Mouse (Mus musculus) frontal cortex, adult 2 months (tissue): ENCODE data around the gene Rnf40. TPM values are rescaled to one million over a fixed set of nuclear protein-coding genes. Genes with fewer than 3 reads are reported as not detected.

ENCODE experiments used
- DNase-seq, 2 experiments: peaks; one replicate each; pipeline ENCODE4 v3.0.0; 2022; ENCODE audit warnings: low spot score in 1 of 2; ENCODE audit errors: extremely low spot score in 1 of 2
- polyA plus RNA-seq: library from polyadenylated mRNA; depleted of rRNA; stranded (reverse); fragments of >200 nt; gene quantifications from 2 replicates; pipeline ENCODE4 v1.2.3, GENCODE M21; 2012; rRNA removed

Gene Rnf40
- 49.4 and 54.0 TPM in 2 replicates for polyA plus RNA-seq

DNA sequence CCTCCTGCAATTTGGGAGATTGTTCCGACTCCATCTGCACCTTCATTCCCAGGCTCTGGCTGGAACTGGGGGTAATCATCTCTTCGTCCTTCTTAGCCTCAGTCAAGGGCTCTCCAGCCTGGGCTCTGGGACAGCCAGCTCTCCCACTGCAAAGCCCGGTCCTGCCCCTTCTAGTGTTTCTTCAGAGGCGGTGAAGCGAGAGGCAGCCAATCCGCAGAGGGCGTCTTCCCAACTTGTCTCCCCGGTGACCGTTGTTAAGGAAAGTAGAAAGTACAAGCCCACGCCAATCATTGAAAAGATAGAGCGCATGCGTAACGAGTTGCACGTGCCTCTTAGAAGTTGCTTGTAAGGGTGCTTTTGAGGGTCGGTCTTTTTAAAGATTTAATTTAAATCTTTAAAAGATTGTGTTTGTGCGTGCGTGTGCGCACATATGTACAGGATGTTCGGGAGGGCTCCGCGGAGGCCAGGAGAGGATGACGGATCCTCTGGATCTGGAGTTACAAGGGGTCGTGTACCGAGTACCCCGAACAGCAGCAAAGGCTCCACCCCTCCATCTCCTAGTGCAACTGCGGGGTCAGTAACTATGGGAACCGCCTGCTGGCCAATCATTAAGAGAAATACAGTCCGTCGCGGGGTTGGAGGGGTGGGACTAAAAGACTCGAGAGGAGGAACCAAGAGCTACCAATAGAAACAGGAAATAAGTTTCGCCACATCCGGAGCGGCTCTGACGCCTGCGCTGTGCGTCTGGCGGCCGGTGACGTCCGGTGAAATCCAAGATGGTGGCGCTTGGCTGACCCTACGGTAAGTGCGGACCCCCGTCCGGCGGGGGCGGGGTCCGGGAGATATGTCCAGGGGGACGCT, at the start of gene Rnf40, which contains the start of gene Ccdc189:
Gene Rnf40 (plus strand): TSS at position 757 of the 861 bp plus-strand sequence.
Gene Ccdc189 (minus strand): TSS at position 585 of the 861 bp plus-strand sequence.
- peak; percentile 96 to 98 for DNase-seq

GRCm38 (mm10) chr7:127541671-127542070, 46.9 kb upstream of the Rnf40 start:
- peak in 1 of 2 experiments; percentile 12 for DNase-seq

- DNase-seq: peak in 1 of 2 experiments; percentile 33
Observed at GRCm38 (mm10) chr7:127549116-127549835, 39.3 kb upstream of the Rnf40 start.

- DNase-seq: no peak
Observed at GRCm38 (mm10) chr7:127551558-127551957, 37.0 kb upstream of the Rnf40 start.

- DNase-seq: no peak
Observed at GRCm38 (mm10) chr7:127560580-127560979, 28.0 kb upstream of the Rnf40 start.

GRCm38 (mm10) chr7:127561340-127561858, 27.2 kb upstream of the Rnf40 start, which contains the start of gene Tmem265:
TSS of gene Tmem265 (plus strand) at chr7:127561390.
- no peak for DNase-seq

GRCm38 (mm10) chr7:127564381-127565150, 24.0 kb upstream of the Rnf40 start:
- no peak for DNase-seq

DNA sequence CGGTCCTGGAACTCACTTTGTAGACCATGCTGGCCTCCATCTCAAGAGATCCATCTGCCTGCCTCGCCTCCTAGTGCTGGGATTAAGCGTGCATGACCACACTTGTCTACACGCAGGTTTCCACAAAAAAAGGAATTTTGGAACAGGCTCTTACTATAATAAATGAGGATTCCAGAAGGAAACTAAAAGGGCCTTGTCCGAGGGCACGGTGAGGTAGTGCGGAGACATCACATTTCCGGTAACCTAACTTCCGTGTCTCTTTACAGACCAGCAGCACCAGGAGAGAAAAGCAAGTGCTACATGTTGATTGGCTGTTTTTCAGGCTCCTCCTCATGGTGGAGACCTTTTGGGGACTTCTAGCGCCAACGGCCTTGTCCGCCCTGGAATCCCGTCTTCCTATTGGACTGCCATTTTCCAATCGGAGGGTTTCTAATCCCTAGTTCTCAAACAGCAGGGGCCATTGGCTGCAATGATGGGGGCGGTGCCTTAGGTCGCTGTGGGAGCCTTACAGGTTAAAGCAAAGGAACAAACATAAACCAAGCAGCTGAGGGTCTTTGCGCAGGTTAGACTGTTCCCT, 15.6 kb upstream of the Rnf40 start, which contains the start of gene Phkg2:
Gene Phkg2 (plus strand): TSS at position 446 of the 577 bp plus-strand sequence.
- peak; percentile 96 to 97 for DNase-seq

DNA sequence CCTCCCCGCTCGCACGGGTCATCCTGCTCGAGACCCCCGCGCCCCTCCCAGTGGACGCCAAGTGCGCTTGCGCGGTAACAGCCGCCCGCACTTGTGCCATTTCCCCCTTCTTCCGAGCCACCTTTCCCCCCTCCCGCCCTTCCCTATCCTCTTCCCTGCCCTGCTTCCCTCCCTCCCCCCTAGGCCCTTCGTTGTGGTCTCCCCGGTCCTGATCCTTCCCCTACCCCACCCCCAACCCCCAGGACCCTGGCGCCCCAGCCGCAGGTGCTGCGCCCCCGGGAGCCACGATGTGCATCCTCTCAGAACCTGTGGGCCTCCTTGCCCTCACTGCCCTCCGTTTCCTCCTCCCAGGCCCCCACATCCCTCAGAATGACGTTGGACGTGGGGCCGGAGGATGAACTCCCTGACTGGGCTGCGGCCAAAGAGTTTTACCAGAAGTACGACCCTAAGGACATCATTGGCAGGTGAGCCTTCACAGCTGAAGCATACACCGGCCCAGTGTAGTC, 15.0 kb upstream of the Rnf40 start:
- no peak for DNase-seq

GRCm38 (mm10) chr7:127574115-127574514, 14.5 kb upstream of the Rnf40 start:
- no peak for DNase-seq

DNA sequence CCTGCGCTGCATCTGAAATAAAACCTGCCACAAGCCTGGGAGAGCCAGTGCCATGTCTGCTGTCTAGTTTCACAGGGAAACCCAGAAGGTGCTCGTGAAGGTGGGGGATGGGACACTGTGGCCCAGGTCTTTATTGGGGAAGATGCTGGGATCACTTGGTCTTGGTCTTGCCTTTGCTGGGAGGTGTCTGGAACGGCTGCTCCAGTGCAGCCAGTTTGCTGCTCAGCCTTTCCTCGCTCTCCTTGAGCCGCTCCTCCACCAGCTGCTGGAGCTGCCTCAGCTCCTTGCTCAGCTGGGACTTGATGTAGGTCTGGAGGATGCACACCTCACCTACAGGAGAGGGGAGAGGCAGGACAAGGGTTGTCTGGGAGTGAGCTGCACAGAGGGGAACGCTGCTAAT, 5.3 kb upstream of the Rnf40 start:
- no peak for DNase-seq

- DNase-seq: no peak
Observed at GRCm38 (mm10) chr7:127585031-127585430, 3.5 kb upstream of the Rnf40 start.

GRCm38 (mm10) chr7:127586149-127586548, 2.4 kb upstream of the Rnf40 start:
- DNase-seq: no peak

GRCm38 (mm10) chr7:127587196-127587595, 1.4 kb upstream of the Rnf40 start:
- no peak for DNase-seq

GRCm38 (mm10) chr7:127588901-127589300, 334 bp downstream of the Rnf40 start:
- DNase-seq: no peak

DNA sequence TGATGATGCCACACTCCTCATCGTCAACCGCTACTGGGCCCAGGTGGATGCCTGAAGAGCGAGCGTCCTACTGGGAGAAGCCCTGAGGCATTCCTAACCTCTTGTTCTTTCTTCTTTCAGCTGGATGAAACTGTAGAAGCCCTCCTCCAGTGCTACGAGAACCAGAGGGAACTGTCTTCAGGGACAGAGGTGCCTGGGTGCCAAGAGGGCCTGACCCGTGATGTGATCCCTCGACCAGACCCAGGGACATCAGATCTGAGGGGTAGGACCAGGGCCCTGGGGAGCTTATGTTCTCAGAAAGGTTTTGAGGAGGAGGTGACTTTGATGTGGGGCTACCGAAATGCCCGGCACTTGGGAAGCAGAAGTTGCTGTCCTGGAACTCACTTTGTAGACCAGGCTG, 1.1 kb downstream of the Rnf40 start:
- DNase-seq: no peak

- DNase-seq: no peak
Observed at GRCm38 (mm10) chr7:127591108-127591507, 2.5 kb downstream of the Rnf40 start.

- DNase-seq: no peak
Observed at GRCm38 (mm10) chr7:127592575-127592974, 4.0 kb downstream of the Rnf40 start.

DNA sequence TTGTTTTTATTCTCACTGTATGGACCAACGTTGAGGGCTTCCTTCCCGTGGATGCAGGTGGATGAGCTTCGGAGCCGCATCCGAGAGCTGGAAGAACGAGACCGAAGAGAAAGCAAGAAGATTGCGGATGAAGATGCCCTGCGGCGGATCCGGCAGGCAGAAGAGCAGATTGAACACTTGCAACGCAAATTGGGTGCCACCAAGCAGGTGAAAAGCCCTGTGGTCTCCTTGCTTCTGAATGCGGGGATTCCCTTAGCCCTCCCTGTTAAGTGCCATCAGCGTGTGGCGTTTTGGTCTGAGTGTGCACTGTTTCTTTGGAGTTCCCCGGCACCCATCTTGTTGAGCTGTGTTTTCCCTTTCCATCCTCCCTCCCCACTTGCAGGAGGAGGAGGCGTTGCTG, 8.2 kb downstream of the Rnf40 start:
- no peak for DNase-seq

- no peak for DNase-seq
Observed at GRCm38 (mm10) chr7:127600612-127601011, 12.0 kb downstream of the Rnf40 start.
